Mouse (Mus musculus) heart, postnatal 0 days (tissue): ENCODE measurements at regions not wholly inside any gene's neighbourhood (a gene's known extent, or its start where the extent isn't known, plus 50 kb on each side); places are given as distances from the start of the nearest gene placed in this dataset.

Experiments
- ATAC-seq: fragments of 200-750 bp; cut with Nextera tagmentation; 2 replicates; pipeline ENCODE4 v1.8.0; 2017; ENCODE audit warnings: low read depth, moderate number of reproducible peaks, moderate library complexity; ENCODE audit not compliant: insufficient read depth
- DNase-seq: peaks from one replicate; pipeline ENCODE4 v3.0.0-alpha.2; 2016; ENCODE audit warnings: low spot score
- H3K27ac ChIP-seq: fragments of 300-500 bp; sonication (generic); 2 replicates; pipeline ENCODE4 v1.5.1; 2014; ENCODE audit warnings: low read depth, mild to moderate bottlenecking
- H3K27me3 ChIP-seq: fragments of 300-500 bp; sonication (generic); 2 replicates; pipeline ENCODE4 v1.6.1; 2014; ENCODE audit warnings: low read length, mixed read lengths; ENCODE audit not compliant: control insufficient read depth, insufficient read depth
- H3K36me3 ChIP-seq: fragments of 300-500 bp; sonication (generic); replicated peaks from 2 replicates; pipeline ENCODE4 v1.6.1; 2014; ENCODE audit warnings: low read length, mixed read lengths; ENCODE audit not compliant: control insufficient read depth, insufficient read depth
- H3K4me1 ChIP-seq: fragments of 300-500 bp; sonication (generic); 2 replicates; pipeline ENCODE4 v1.6.1; 2014; ENCODE audit warnings: antibody characterized with exemption; ENCODE audit not compliant: control insufficient read depth, insufficient read depth
- H3K4me2 ChIP-seq: fragments of 300-500 bp; sonication (generic); 2 replicates; pipeline ENCODE4 v1.6.1; 2014; ENCODE audit warnings: low read depth, mild to moderate bottlenecking, low read length, moderate library complexity
- H3K4me3 ChIP-seq: fragments of 300-500 bp; sonication (generic); 2 replicates; pipeline ENCODE4 v1.5.1; 2014; ENCODE audit warnings: low read depth, low read length
- H3K9ac ChIP-seq: fragments of 300-500 bp; sonication (generic); replicated peaks from 2 replicates; pipeline ENCODE4 v1.6.1; 2014; ENCODE audit warnings: low read depth, low read length, mixed read lengths
- H3K9me3 ChIP-seq: fragments of 300-500 bp; sonication (generic); replicated peaks from 2 replicates; pipeline ENCODE4 v1.6.1; 2016; ENCODE audit warnings: low read length; ENCODE audit not compliant: control insufficient read depth
- CTCF ChIP-seq: IDR thresholded peaks from 2 replicates; pipeline ENCODE4 v1.5.1; 2016; ENCODE audit warnings: antibody characterized with exemption, control low read depth, low read depth
- EP300 ChIP-seq: IDR thresholded peaks from 2 replicates; pipeline ENCODE4 v1.6.1; 2016; ENCODE audit warnings: antibody characterized with exemption, low read depth
- WGBS: fragments of 180-500 bp; shearing (Covaris S2); extraction: QIAGEN DNeasy Blood & Tissue Kit; methylation state at CpG from one replicate; pipeline ENCODE4 v1.1.7; 2014; 5-methylcytosine and 5-hydroxymethylcytosine counted together

DNA sequence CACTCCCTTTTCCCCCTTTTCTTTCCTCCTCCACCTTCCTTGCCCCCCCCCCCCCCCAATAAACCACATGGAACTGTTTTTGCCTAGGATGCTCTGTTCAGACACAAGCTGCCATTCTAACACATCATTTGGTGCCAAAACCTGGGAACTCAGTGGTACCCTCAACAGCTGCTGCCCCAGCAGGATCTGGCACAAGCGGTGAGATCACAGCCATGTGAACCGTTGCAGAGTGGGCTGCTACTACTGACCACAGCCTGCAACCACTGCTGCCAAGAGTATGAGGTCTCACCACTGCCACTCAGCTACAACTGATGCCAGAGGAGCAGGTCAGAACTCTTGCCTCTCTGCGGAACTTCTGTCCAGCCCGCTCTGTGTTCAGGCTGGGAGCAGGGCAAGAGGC lies 206.2 kb downstream of the Pcsk1 start:
- Histone ChIP-seq H3K4me3 (no peak overlapping the region), H3K27ac (no peak overlapping the region), H3K9me3 (peaks cover 6% of the 10 kb centered on the region), H3K27me3 (no peaks in the 10 kb centered on the region), H3K4me2 (no peak overlapping the region), H3K36me3 (no peaks in the 10 kb centered on the region), H3K4me1 (no peaks in the 10 kb centered on the region), H3K9ac (no peak overlapping the region)
- WGBS = 85% methylated on average over 4 of the region's 4 CpGs
- ATAC-seq (no peak), DNase-seq (no peak)
- TF ChIP-seq CTCF = no peak

DNA sequence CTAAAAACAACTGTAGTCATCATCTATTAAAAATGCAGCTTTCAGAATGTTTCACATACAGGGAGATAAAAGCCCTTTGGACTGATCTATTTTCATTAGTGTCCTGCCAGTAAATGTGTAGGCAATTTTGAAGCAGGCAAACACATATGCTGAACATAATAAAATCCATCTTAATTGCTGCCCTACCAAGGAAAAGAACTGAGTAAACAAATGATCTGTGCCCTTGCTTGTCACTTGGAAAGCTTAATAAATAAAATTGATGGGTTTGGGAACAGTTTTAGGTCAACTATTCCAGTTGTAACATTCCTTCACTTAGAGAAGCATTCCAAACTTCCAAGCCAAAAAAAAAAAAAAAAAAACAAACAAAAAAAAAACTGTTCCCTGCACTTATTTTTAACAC lies 230.2 kb downstream of the Pcsk1 start:
- no peak overlapping the region for H3K9ac ChIP-seq
- no peaks in the 10 kb centered on the region for H3K4me1 ChIP-seq
- DNase-seq (no peak), ATAC-seq (no peak)
- no peaks in the 10 kb centered on the region for H3K36me3 ChIP-seq
- no peaks in the 10 kb centered on the region for H3K27me3 ChIP-seq
- no peak overlapping the region for H3K4me3 ChIP-seq
- no peak overlapping the region for H3K27ac ChIP-seq
- no peak overlapping the region for H3K4me2 ChIP-seq
- TF ChIP-seq CTCF = no peak
- no peaks in the 10 kb centered on the region for H3K9me3 ChIP-seq

DNA sequence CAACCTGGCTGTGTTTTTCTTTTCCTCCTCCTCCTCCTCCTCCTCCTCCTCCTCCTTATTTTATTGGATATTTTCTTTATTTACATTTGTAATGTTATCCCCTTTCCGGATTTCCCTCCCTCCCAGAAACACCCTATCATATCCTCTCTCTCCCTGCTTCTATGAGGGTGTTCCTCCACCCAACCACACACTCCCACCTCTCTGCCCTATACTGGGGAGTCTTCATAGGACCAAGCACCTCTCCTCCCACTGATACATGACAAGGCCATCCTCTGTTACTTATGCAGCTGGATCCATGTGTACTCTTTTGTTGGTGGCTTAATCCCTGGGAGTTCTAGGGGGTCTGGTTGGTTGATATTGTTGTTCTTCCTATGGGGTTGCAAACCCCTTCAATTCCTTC lies 230.6 kb downstream of the Pcsk1 start:
- Histone ChIP-seq H3K4me3 (no peak overlapping the region), H3K9ac (no peak overlapping the region), H3K36me3 (no peaks in the 10 kb centered on the region), H3K27me3 (no peaks in the 10 kb centered on the region), H3K27ac (no peak overlapping the region), H3K4me1 (no peaks in the 10 kb centered on the region), H3K9me3 (no peaks in the 10 kb centered on the region), H3K4me2 (no peak overlapping the region)
- TF ChIP-seq CTCF (no peak), EP300 (no peak)
- ATAC-seq (no peak), DNase-seq (no peak)
- 50% methylated on average over 1 of the region's 1 CpGs for WGBS

- Histone ChIP-seq H3K9me3 (no peaks in the 10 kb centered on the region), H3K36me3 (no peaks in the 10 kb centered on the region), H3K4me2 (no peak overlapping the region), H3K4me3 (no peak overlapping the region), H3K27ac (no peak overlapping the region), H3K9ac (no peak overlapping the region), H3K27me3 (no peaks in the 10 kb centered on the region), H3K4me1 (no peaks in the 10 kb centered on the region)
- TF ChIP-seq EP300 = no peak
- TF ChIP-seq CTCF = no peak
- no peak for DNase-seq
- no peak for ATAC-seq
- WGBS = 75% methylated on average over 5 of the region's 5 CpGs
These were observed 247.4 kb downstream of the Pcsk1 start for GRCm38 (mm10) chr13:75337054-75337453.

DNA sequence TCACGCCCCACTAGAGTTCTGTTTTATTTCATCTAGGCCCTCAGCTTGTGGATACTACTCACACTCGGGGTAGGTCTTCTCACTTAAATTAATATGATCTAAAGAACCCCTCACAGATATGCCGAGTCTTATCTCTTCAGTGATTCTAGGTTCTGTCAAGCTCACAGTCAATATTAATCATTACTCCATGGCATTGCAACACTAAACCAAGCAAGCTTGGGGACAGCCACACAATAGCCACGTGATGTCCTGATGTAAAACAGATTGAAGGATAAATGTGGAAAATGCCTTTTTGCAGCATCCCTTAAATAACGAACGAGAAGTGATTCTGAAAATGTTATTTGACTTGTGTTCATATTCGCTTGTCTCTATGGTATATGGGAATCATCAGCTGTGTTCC lies 253.8 kb downstream of the Pcsk1 start:
- H3K4me1 ChIP-seq = no peaks in the 10 kb centered on the region
- ATAC-seq (no peak), DNase-seq (no peak)
- no peaks in the 10 kb centered on the region for H3K9me3 ChIP-seq
- 74% methylated on average over 7 of the region's 7 CpGs for WGBS
- H3K27me3 ChIP-seq = no peaks in the 10 kb centered on the region
- no peak for TF ChIP-seq CTCF
- TF ChIP-seq EP300 = no peak
- H3K4me2 ChIP-seq = no peak overlapping the region
- H3K4me3 ChIP-seq = no peak overlapping the region
- H3K36me3 ChIP-seq = no peaks in the 10 kb centered on the region
- H3K27ac ChIP-seq = no peak overlapping the region
- no peak overlapping the region for H3K9ac ChIP-seq

- H3K36me3 ChIP-seq = no peaks in the 10 kb centered on the region
- no peak overlapping the region for H3K4me3 ChIP-seq
- H3K4me1 ChIP-seq = no peaks in the 10 kb centered on the region
- TF ChIP-seq CTCF (no peak), EP300 (no peak)
- ATAC-seq = no peak
- H3K27me3 ChIP-seq = no peaks in the 10 kb centered on the region
- 60% methylated on average over 3 of the region's 3 CpGs for WGBS
- no peaks in the 10 kb centered on the region for H3K9me3 ChIP-seq
- no peak for DNase-seq
- H3K4me2 ChIP-seq = no peak overlapping the region
- H3K27ac ChIP-seq = no peak overlapping the region
- H3K9ac ChIP-seq = no peak overlapping the region
These were observed 277.2 kb downstream of the Pcsk1 start for GRCm38 (mm10) chr13:75366723-75367426.
